Mouse (Mus musculus) E14TG2a.4 (cell line): ENCODE data around the gene Aif1.
A peak's percentile ranks its signal among the peaks of the same experiment; 100 is the strongest.

Experiments
- H3K27me3 ChIP-seq: 2 replicates; pipeline ENCODE4 v1.6.1; 2014; ENCODE audit warnings: low read length, control low read depth; ENCODE audit not compliant: insufficient read depth
- H3K36me3 ChIP-seq: 2 replicates; pipeline ENCODE4 v1.6.1; 2014; ENCODE audit warnings: low read length, control low read depth; ENCODE audit not compliant: insufficient read depth
- H3K4me1 ChIP-seq: replicated peaks from 2 replicates; pipeline ENCODE4 v1.6.1; 2014; ENCODE audit warnings: low read depth, low read length, control low read depth
- H3K4me3 ChIP-seq: replicated peaks from 2 replicates; pipeline ENCODE4 v1.5.1; 2014; ENCODE audit warnings: mild to moderate bottlenecking, low read length
- H3K9me3 ChIP-seq: 2 replicates; pipeline ENCODE4 v1.6.1; 2014; ENCODE audit warnings: low read length, control low read depth
- CTCF ChIP-seq: conservative IDR thresholded peaks from 2 replicates; pipeline ENCODE4 v1.5.1; 2014; ENCODE audit warnings: low read length
- NANOG ChIP-seq: IDR thresholded peaks from 2 replicates; pipeline ENCODE4 v1.6.1; 2014; ENCODE audit warnings: borderline replicate concordance, low read length, mixed read lengths
- POU5F1 ChIP-seq: IDR thresholded peaks from 2 replicates; pipeline ENCODE4 v1.6.1; 2014; ENCODE audit warnings: low read length, borderline replicate concordance

The Aif1 gene

DNA sequence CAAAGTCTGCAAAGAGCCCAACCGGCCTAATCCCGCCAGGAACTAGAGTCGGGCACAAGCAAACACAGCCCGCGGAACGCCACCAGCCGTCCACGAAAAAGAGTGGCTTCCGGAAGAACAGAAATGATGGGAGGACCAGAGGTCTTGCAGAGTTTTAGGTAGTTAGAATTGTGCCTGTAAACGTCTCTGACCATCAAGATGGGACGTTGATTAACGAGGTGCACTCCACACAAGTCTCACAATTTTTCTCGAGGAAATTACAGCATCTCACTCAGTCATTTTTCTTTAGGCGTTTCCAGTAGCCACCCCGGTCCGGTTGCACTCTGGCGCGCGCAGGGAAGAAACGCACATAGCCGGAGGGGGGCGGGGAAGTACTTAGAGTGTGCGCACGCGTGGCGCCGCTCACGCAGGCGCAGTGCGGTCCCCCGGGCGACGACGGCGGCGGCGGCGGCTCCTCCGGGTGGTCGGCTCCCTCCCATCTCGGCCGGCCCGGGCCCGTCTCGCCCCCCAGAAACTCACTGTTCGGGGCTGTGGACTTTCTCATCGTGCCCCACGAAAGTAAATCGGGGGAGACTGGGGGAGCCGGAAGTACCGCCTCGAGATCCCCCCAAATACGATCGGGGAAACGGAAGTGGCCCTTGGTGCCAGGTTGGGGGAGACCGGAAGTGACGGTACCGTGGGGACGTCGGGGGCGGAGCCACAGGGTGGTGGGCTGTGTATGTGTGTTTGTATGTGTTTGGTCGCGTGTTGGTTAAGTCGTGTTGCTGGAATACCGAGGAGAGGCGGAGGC is 40.9 kb downstream of the Aif1 start, which contains the start of gene Bag6:
Gene Bag6, plus strand, starts transcription at position 378 of the 790 bp plus-strand sequence.
- Histone ChIP-seq H3K27me3 (no peaks in the 10 kb centered on the region), H3K36me3 (peaks cover 38% of the 10 kb centered on the region), H3K4me1 (peaks cover 67% of the 10 kb centered on the region), H3K4me3 (peak within 1 kb of the TSS; percentile 94), H3K9me3 (no peaks in the 10 kb centered on the region)
- TF ChIP-seq NANOG (no peak), CTCF (no peak), POU5F1 (no peak)

DNA sequence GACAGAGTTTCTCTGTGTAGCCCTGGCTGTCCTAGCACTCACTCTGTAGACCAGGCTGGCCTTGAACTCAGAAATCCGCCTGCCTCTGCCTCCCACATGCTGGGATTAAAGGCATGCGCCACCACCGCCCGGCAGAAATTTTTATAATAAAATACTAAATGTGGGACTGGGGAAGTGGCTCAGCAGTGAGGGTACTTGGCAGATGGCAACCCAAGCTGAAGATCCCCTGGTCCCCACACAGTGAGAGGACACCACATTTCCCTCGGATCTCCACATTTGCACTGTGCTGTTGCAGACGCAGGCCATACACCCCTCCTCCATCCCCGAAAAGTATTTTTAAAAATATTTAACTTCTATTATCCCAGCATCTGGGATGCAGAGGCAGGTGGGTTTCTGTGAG is 42.4 kb downstream of the Aif1 start:
- Histone ChIP-seq H3K4me1 (peaks cover 55% of the 10 kb centered on the region), H3K4me3 (no peak overlapping the region), H3K9me3 (no peaks in the 10 kb centered on the region), H3K27me3 (no peaks in the 10 kb centered on the region), H3K36me3 (peaks cover 23% of the 10 kb centered on the region)
- TF ChIP-seq NANOG (no peak), POU5F1 (no peak), CTCF (no peak)

GRCm38 (mm10) chr17:35132174-35132560 is 43.7 kb downstream of the Aif1 start:
- peaks cover 49% of the 10 kb centered on the region for H3K4me1 ChIP-seq
- TF ChIP-seq CTCF (no peak), POU5F1 (no peak), NANOG (no peak)
- no peak overlapping the region for H3K4me3 ChIP-seq

GRCm38 (mm10) chr17:35131500-35132173 is 44.2 kb downstream of the Aif1 start, which contains the start of gene Apom:
Apom (minus strand) TSS chr17:35132050.
- peaks cover 49% of the 10 kb centered on the region for H3K4me1 ChIP-seq
- TF ChIP-seq CTCF (no peak), POU5F1 (no peak), NANOG (no peak)
- peaks cover 9% of the 10 kb centered on the region for H3K27me3 ChIP-seq
- no peaks in the 10 kb centered on the region for H3K9me3 ChIP-seq
- peaks cover 8% of the 10 kb centered on the region; the same call in 1 of the 2 replicates for H3K36me3 ChIP-seq
- H3K4me3 ChIP-seq = no peak within 1 kb of the TSS

More at GRCm38 (mm10) chr17:35132174-35132560, 43.7 kb downstream of the Aif1 start:
- peaks cover 13% of the 10 kb centered on the region; the same call in 1 of the 2 replicates for H3K36me3 ChIP-seq
- H3K27me3 ChIP-seq = peaks cover 4% of the 10 kb centered on the region
- no peaks in the 10 kb centered on the region for H3K9me3 ChIP-seq

DNA sequence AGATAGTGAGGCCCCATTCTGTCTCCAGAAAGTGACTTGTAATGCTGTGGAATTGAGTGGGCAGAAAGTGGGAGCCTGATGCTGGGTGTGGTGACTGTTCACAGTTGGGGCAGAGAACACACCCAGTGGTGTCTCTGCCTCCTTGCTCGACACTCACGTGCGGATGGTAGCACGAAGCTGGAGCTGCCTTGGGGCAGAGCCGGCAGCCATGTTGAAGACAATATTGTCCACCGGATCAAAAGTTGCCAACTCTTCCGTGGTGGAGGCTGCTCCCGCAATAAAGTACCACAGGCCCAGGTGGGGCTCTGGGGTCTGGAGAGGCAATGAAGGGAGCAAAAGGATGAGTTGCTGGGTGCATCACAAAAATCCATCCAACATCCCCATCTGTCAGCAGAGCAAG is 44.8 kb downstream of the Aif1 start:
- no peaks in the 10 kb centered on the region for H3K9me3 ChIP-seq
- peaks cover 12% of the 10 kb centered on the region for H3K27me3 ChIP-seq
- no peak overlapping the region for H3K4me3 ChIP-seq
- TF ChIP-seq CTCF (no peak), NANOG (no peak), POU5F1 (no peak)
- H3K36me3 ChIP-seq = 0 out of 2 replicates have a peak, but pooled peaks cover 4% of the 10 kb centered on the region
- H3K4me1 ChIP-seq = peaks cover 47% of the 10 kb centered on the region

- no peaks in the 10 kb centered on the region for H3K9me3 ChIP-seq
- peaks cover 15% of the 10 kb centered on the region for H3K36me3 ChIP-seq
- TF ChIP-seq CTCF = no peak
- TF ChIP-seq NANOG = no peak
- TF ChIP-seq POU5F1 = no peak
- H3K27me3 ChIP-seq = peaks cover 12% of the 10 kb centered on the region
- H3K4me1 ChIP-seq = peaks cover 55% of the 10 kb centered on the region
- no peak overlapping the region for H3K4me3 ChIP-seq
These were observed 46.9 kb downstream of the Aif1 start for GRCm38 (mm10) chr17:35128996-35129395.

DNA sequence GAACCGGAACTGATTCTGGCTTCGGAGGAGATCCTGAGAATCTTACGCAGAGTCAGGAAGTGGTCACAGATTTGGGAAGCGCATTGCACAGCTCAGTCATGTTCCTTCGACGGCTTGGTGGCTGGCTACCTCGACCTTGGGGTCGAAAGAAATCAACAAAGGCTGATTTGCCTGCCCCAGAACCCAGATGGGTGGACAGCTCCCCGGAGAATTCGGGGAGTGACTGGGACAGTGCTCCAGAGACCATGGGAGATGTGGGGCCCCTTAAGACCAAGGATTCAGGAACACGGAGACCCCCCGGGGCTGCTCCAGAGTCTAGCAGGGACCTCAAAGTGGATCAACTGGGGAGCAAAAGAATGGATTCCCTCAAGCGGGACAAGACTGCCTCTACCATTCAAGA is 48.9 kb downstream of the Aif1 start:
- H3K36me3 ChIP-seq = peaks cover 29% of the 10 kb centered on the region
- H3K9me3 ChIP-seq = no peaks in the 10 kb centered on the region
- H3K4me3 ChIP-seq = 0 out of 2 replicates have a peak overlapping the region, but pooled peaks have one; percentile 23
- H3K4me1 ChIP-seq = peaks cover 57% of the 10 kb centered on the region
- TF ChIP-seq CTCF (no peak), POU5F1 (no peak), NANOG (no peak)
- H3K27me3 ChIP-seq = peaks cover 12% of the 10 kb centered on the region

DNA sequence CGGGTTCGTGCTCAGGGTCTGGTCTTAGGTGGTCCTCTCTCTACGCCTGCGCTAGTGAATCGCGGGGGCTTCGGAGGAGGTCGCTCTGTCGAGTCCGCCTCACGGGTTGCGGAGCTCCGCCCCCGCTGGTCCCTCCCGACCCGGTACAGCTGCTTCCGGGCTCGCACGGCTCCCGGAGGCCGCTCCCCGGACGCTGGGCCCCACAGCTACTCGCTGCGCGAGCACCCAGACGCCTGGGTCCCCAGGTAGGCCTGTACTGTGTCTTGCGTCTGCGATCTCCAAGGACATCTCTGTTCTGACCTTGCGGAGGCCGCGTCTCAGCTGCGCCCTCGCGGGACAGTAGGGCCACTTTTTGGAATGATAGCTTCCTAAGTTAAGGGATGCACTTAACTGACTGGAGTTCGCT is 49.7 kb downstream of the Aif1 start, which contains the start of gene D17H6S53E:
Gene D17H6S53E, plus strand, starts transcription at position 168 of the 406 bp plus-strand sequence.
- TF ChIP-seq NANOG (no peak), POU5F1 (no peak), CTCF (no peak)
- Histone ChIP-seq H3K36me3 (peaks cover 29% of the 10 kb centered on the region), H3K27me3 (peaks cover 12% of the 10 kb centered on the region), H3K4me1 (peaks cover 54% of the 10 kb centered on the region), H3K9me3 (no peaks in the 10 kb centered on the region), H3K4me3 (peak within 1 kb of the TSS; percentile 75)
